Mouse (Mus musculus) subcutaneous adipose tissue, adult 2 months (tissue): ENCODE results near the gene Phldb2. TPM values are rescaled to one million over a fixed set of nuclear protein-coding genes. Genes with fewer than 3 reads are reported as not detected.

Experiments
- polyA plus RNA-seq: library from polyadenylated mRNA; depleted of rRNA; stranded (reverse); fragments of >200 nt; gene quantifications from 2 replicates; pipeline ENCODE4 v1.2.3, GENCODE M21; 2012; ENCODE audit warnings: low replicate concordance; rRNA removed

Gene Phldb2
- 10.0 and 24.4 TPM in 2 replicates for polyA plus RNA-seq

DNA sequence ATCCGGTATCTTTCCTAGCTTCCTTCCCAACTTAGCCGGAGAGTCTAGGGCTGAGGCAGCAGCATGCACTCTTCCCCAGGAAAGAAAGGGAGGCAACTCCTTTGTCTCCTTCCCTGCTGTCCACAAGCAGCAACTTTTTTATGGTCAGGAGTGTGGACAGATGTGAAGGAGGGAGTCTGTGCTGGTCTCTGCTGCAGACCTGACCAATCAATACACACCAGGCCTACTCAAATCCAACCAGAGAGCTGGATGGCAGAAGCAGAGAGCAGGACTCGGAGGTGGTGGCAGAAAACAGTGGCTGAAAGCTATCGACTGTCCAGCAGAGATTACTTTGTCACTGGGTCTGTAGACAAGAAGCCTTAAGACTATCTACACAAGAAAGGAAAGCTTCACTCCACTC lies at the start of gene Phldb2:
Phldb2 (minus strand) TSS at position 205 of the 400 bp plus-strand sequence.

DNA sequence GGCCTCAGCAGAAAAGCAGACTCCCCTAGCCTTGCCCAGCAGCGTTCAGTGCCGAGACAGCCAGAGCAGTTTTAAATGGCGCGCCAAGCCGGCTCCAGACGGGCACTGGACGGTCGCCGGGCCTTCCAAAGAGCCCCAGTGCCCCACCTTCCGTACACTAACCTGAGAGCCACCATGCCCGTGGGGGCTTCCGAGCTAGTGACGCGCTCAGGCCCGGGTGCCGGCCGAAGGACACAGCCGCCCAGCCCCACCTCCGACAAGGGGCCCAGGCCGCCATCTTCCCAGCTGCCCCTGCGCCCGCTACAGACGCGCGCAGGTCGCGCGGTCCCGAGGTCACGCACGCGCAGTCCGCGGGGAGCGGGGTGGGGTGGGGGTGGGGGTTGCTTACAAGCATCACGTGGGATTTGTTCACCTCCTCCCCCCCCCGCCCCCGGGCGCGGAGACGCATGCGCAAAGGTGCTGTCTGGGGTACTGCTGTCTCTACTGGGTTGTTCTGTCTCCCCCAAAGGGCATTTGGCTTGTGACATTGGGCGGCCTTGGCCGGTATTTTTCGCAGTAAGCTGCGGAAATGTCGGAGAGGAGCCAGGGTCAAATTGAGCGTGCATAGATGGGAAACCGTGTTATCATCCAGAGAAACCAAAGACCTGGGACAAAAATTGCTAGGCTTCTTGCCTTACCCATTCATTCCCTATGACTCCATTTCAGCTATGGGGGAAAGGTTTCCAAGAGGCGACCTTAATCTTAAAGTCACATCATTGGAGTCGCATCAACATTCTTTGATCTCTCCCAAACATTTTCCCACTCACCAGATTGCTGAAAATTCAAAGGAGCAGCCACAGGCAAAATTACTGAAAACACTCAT lies 210.6 kb downstream of the Phldb2 start, which contains the start of gene Abhd10:
Abhd10 (minus strand) TSS at position 341 of the 862 bp plus-strand sequence.

DNA sequence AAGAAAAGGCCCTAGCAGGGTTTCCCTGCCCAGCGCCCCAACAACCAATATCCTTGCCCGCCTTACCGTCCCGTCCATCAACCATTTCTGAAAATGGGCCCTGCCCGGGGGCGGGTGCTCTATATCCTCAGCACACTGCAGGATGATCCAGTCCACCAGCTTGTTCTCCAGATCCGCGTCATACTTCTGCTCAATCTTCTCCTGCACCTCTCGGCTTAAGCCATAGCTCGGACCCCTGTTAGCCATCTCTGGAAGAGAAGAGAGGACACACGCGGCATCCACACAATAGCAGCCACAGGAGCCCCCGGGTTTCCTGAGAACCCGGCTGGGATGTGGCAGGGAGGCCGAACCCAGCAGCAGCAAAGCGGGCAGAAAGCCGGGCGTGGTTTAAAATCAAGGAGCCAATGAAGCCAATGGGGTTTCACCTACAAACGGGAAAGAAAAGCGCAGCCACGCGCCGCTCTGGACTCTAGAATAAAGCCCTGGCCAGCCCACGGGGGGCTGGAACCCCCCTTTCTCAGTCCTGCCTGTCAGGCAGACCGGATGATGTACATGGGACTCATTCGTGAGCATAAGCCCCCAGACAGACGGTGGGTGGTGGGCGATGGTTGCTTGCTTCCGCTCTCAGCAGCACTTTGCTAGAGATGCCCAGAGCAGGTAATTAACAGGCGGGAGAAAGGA lies 229.2 kb downstream of the Phldb2 start, which contains the start of gene Tagln3:
Tagln3 (minus strand) TSS at position 548 of the 681 bp plus-strand sequence.

Other genes with a start within 250 kb of the Phldb2 start
- 0.60 and 2.6 TPM in 2 replicates for gene Tagln3, start 229.0 kb downstream of the Phldb2 start, polyA plus RNA-seq
- gene Abhd10, start 210.6 kb downstream of the Phldb2 start, polyA plus RNA-seq: 8.8 and 11.4 TPM in 2 replicates
- 0.29 and 0.63 TPM in 2 replicates for gene Plcxd2, start 56.6 kb upstream of the Phldb2 start, polyA plus RNA-seq
- gene Cd96, start 166.7 kb upstream of the Phldb2 start, polyA plus RNA-seq: 0.19 and 0.44 TPM in 2 replicates
- gene Gm4737, start 201.5 kb upstream of the Phldb2 start, polyA plus RNA-seq: 14.0 and 31.8 TPM in 2 replicates